Mouse (Mus musculus) CH12.LX (cell line): Measurements from ENCODE around the gene Iqcf3. TPM values are rescaled to one million over a fixed set of nuclear protein-coding genes. Genes with fewer than 3 reads are reported as not detected.

ENCODE experiments used
- DNase-seq: peaks from one replicate; pipeline ENCODE4 v3.0.0-alpha.2; 2013; ENCODE audit errors: extremely low read depth
- H3K27ac ChIP-seq: 2 replicates; pipeline ENCODE4 v1.5.1; 2012; ENCODE audit warnings: low read depth, mild to moderate bottlenecking, control low read depth, moderate library complexity; ENCODE audit not compliant: insufficient read depth
- H3K27me3 ChIP-seq: replicated peaks from 2 replicates; pipeline ENCODE3; 2012; ENCODE audit warnings: inconsistent platforms
- H3K36me3 ChIP-seq, 2 experiments: replicated peaks in 1 of 2; 2 replicates each; pipeline versions ENCODE3 to v1.6.1; 2012; ENCODE audit warnings: inconsistent platforms in 1 of 2, low read length in 1 of 2, mild to moderate bottlenecking in 1 of 2, mixed read lengths in 1 of 2, moderate library complexity in 1 of 2; ENCODE audit not compliant: control insufficient read depth in 1 of 2, insufficient read depth in 1 of 2
- H3K4me1 ChIP-seq, 2 experiments: 2 replicates each; pipeline ENCODE4 v1.6.1; 2012; ENCODE audit warnings: inconsistent platforms in 1 of 2, moderate library complexity in 1 of 2; ENCODE audit not compliant: insufficient read depth in 2 of 2, control insufficient read depth in 1 of 2
- H3K4me2 ChIP-seq: 2 replicates; pipeline ENCODE4 v1.6.1; 2012; ENCODE audit warnings: low read depth, mild to moderate bottlenecking, control low read depth; ENCODE audit not compliant: poor library complexity, insufficient read depth, severe bottlenecking
- H3K4me3 ChIP-seq, 3 experiments: fragments of 150-350 bp in 1 of 3; sonication (generic) in 1 of 3; replicated peaks in 1 of 3; 2 replicates each; pipeline versions ENCODE3 to v1.5.1; 2011 to 2012; ENCODE audit warnings: low read depth in 2 of 3, low read length in 2 of 3, mild to moderate bottlenecking in 2 of 3, moderate library complexity in 2 of 3, control low read depth in 1 of 3, improper control_type of control experiment in 1 of 3, inconsistent platforms in 1 of 3, mixed read lengths in 1 of 3; ENCODE audit not compliant: poor library complexity in 1 of 3
- H3K79me2 ChIP-seq: replicated peaks from 2 replicates; pipeline ENCODE4 v1.6.1; 2012; ENCODE audit warnings: mild to moderate bottlenecking, moderate library complexity; ENCODE audit not compliant: control insufficient read depth, poor library complexity, insufficient read depth, severe bottlenecking; ENCODE audit errors: extremely low read depth
- H3K9ac ChIP-seq: 2 replicates; pipeline ENCODE4 v1.6.1; 2012; ENCODE audit warnings: low read depth, mild to moderate bottlenecking, control low read depth, moderate library complexity; ENCODE audit not compliant: insufficient read depth
- H3K9me3 ChIP-seq: replicated peaks from 2 replicates; pipeline ENCODE3; 2012; ENCODE audit warnings: low read length, inconsistent platforms, mixed read lengths
- CHD1 ChIP-seq: IDR thresholded peaks from 2 replicates; pipeline ENCODE4 v1.6.1; 2012; ENCODE audit warnings: low read depth, low read length, improper control_type of control experiment, inconsistent platforms
- E2F4 ChIP-seq: IDR thresholded peaks from 2 replicates; pipeline ENCODE4 v1.6.1; 2011; ENCODE audit warnings: low read depth, low read length, improper control_type of control experiment; ENCODE audit not compliant: insufficient replicate concordance
- ELF1 ChIP-seq: IDR thresholded peaks from 2 replicates; pipeline ENCODE4 v1.6.1; 2014; ENCODE audit warnings: low read depth, mild to moderate bottlenecking, inconsistent platforms, low read length, improper control_type of control experiment
- GABPA ChIP-seq: IDR thresholded peaks from 2 replicates; pipeline ENCODE4 v1.6.1; 2012; ENCODE audit warnings: low read depth, low read length, improper control_type of control experiment, inconsistent platforms; ENCODE audit not compliant: insufficient replicate concordance
- JUN ChIP-seq: IDR thresholded peaks from 2 replicates; pipeline ENCODE4 v1.6.1; 2011; ENCODE audit warnings: low read depth, mild to moderate bottlenecking, low read length, improper control_type of control experiment, moderate library complexity; ENCODE audit not compliant: insufficient read depth
- JUND ChIP-seq: conservative IDR thresholded peaks from 2 replicates; pipeline ENCODE4 v1.6.1; 2011; ENCODE audit warnings: low read depth, low read length, improper control_type of control experiment
- MAX ChIP-seq: IDR thresholded peaks from 2 replicates; pipeline ENCODE4 v1.6.1; 2011; ENCODE audit warnings: low read length, improper control_type of control experiment
- MAZ ChIP-seq: IDR thresholded peaks from 2 replicates; pipeline ENCODE4 v1.6.1; 2012; ENCODE audit warnings: low read depth, mild to moderate bottlenecking, inconsistent platforms, low read length, improper control_type of control experiment, moderate library complexity
- MEF2A ChIP-seq: IDR thresholded peaks from 2 replicates; pipeline ENCODE4 v1.6.1; 2014; ENCODE audit warnings: low read depth, mild to moderate bottlenecking, inconsistent platforms, low read length, improper control_type of control experiment, borderline replicate concordance
- NRF1 ChIP-seq: IDR thresholded peaks from 2 replicates; pipeline ENCODE4 v1.6.1; 2014; ENCODE audit warnings: low read depth, mild to moderate bottlenecking, inconsistent platforms, low read length, improper control_type of control experiment, moderate library complexity
- POLR2A ChIP-seq: IDR thresholded peaks from 2 replicates; pipeline ENCODE4 v1.6.1; 2011; ENCODE audit warnings: low read depth, mild to moderate bottlenecking, improper control_type of control experiment, low read length
- POLR2AphosphoS2 ChIP-seq: IDR thresholded peaks from 2 replicates; pipeline ENCODE4 v1.6.1; 2011; ENCODE audit warnings: low read depth, low read length, improper control_type of control experiment
- RAD21 ChIP-seq: IDR thresholded peaks from 2 replicates; pipeline ENCODE4 v1.6.1; 2011; ENCODE audit warnings: low read depth, mild to moderate bottlenecking, low read length, improper control_type of control experiment, moderate library complexity
- SIN3A ChIP-seq: IDR thresholded peaks from 2 replicates; pipeline ENCODE4 v1.6.1; 2012; ENCODE audit warnings: low read length, improper control_type of control experiment, inconsistent platforms
- SMC3 ChIP-seq: IDR thresholded peaks from 2 replicates; pipeline ENCODE4 v1.6.1; 2011; ENCODE audit warnings: low read depth, low read length, improper control_type of control experiment
- TBP ChIP-seq: conservative IDR thresholded peaks from 2 replicates; pipeline ENCODE4 v1.6.1; 2011; ENCODE audit warnings: low read depth, low read length, improper control_type of control experiment
- TCF12 ChIP-seq: IDR thresholded peaks from 2 replicates; pipeline ENCODE4 v1.6.1; 2014; ENCODE audit warnings: low read depth, mild to moderate bottlenecking, inconsistent platforms, low read length, improper control_type of control experiment
- UBTF ChIP-seq: IDR thresholded peaks from 2 replicates; pipeline ENCODE4 v1.6.1; 2012; ENCODE audit warnings: low read depth, mild to moderate bottlenecking, inconsistent platforms, low read length, improper control_type of control experiment, moderate library complexity
- USF2 ChIP-seq: conservative IDR thresholded peaks from 2 replicates; pipeline ENCODE4 v1.6.1; 2011; ENCODE audit warnings: low read depth, low read length, improper control_type of control experiment
- ZC3H11A ChIP-seq: IDR thresholded peaks from 2 replicates; pipeline ENCODE4 v1.6.1; 2012; ENCODE audit warnings: low read depth, mild to moderate bottlenecking, inconsistent platforms, low read length, improper control_type of control experiment
- ZMIZ1 ChIP-seq: IDR thresholded peaks from 2 replicates; pipeline ENCODE4 v1.6.1; 2012; ENCODE audit warnings: low read depth, mild to moderate bottlenecking, inconsistent platforms, low read length, improper control_type of control experiment
- ZNF384 ChIP-seq: IDR thresholded peaks from 2 replicates; pipeline ENCODE4 v1.6.1; 2012; ENCODE audit warnings: low read depth, low read length, improper control_type of control experiment, inconsistent platforms
- dilution Hi-C: fragments of 300-500 bp; cut with MboI; formaldehyde crosslinking; loops from 2 replicates; pipeline ENCODE4 v1.14.3; 2020; ENCODE audit warnings: low sequenced_read_pairs; ENCODE audit not compliant: extremely low pct_unique_long_range_greater_than_20kb, extremely low pct_ligation_motif_present
- in situ Hi-C: fragments of 300-500 bp; cut with MboI; formaldehyde crosslinking; loops from 3 replicates; pipeline ENCODE4 v1.14.3; 2019; ENCODE audit warnings: low sequenced_read_pairs, low pct_ligation_motif_present, low pct_unique_long_range_greater_than_20kb, mixed read lengths
- polyA plus RNA-seq: library from polyadenylated mRNA; unstranded; fragments of >175 nt; gene quantifications from 2 replicates; pipeline ENCODE4 v1.2.1, GENCODE M21; 2012; ENCODE audit warnings: low read depth; ENCODE audit not compliant: insufficient read length
- total RNA-seq, 2 experiments: library from RNA; depleted of rRNA; stranded (reverse); fragments of 300-350 nt in 1 of 2; fragments of >200 nt in 1 of 2; gene quantifications; 2 replicates each; pipeline ENCODE4 v1.2.3; 2012 to 2014

The Iqcf3 gene
- total and polyA plus RNA-seq, 3 experiments = not detected

GRCm38 (mm10) chr9:106483136-106483535 is 78.3 kb downstream of the Iqcf3 start:
- DNase-seq = no peak
- Histone ChIP-seq H3K4me1 (peaks cover 6 to 31% of the 10 kb centered on the region in 2 experiments; a peak in 3 of 4 replicates), H3K9me3 (no peaks in the 10 kb centered on the region), H3K9ac (no peak overlapping the region), H3K36me3 (peaks cover 59 to 77% of the 10 kb centered on the region in 2 experiments), H3K4me2 (no peak overlapping the region), H3K4me3 (no peak overlapping the region), H3K27me3 (no peaks in the 10 kb centered on the region), H3K27ac (no peak overlapping the region), H3K79me2 (peaks cover 16% of the 10 kb centered on the region)
- in situ Hi-C loops = no loop called here
- dilution Hi-C loops = no loop called here
- TF ChIP-seq USF2 (no peak), UBTF (no peak), SMC3 (no peak), POLR2AphosphoS2 (no peak), CHD1 (no peak), SIN3A (no peak), ZMIZ1 (no peak), MAX (no peak), ZNF384 (no peak), POLR2A (no peak), NRF1 (no peak), ZC3H11A (no peak), JUN (no peak), TCF12 (no peak), GABPA (no peak)

DNA sequence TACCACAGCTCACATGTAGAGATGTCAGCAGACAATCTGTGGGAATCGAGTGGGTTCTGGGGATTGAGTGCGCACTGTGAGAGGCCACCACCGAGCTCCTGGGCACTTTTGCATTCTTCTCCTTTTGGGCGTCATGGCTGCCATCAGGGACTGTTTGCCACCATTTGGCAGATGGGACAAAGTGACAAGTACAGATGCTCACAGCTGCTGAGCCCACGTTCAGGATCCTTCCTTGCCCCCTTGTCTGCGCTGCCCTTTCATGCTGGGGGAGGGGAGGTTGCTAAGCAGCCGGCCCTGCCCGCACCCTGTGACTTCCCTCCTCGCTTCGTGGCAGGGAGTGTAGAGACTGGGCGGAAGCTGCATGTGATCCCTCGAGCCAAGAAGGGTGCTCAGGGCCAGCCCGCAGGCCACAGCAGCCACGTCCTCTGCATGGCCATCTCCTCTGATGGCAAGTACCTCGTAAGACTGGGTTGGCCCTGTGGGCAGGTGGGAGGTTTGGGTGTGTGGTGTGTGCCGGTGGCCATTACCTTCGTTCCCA is 78.8 kb downstream of the Iqcf3 start:
- TF ChIP-seq E2F4 (no peak), SMC3 (no peak), ZMIZ1 (no peak), MAX (no peak), ELF1 (no peak), JUND (no peak), POLR2A (no peak), TBP (no peak), MEF2A (no peak), MAZ (no peak), RAD21 (no peak)
- Histone ChIP-seq H3K9ac (no peak overlapping the region), H3K4me3 (no peak overlapping the region), H3K4me2 (no peak overlapping the region), H3K27ac (no peak overlapping the region), H3K36me3 (peaks cover 59 to 77% of the 10 kb centered on the region in 2 experiments), H3K27me3 (no peaks in the 10 kb centered on the region), H3K9me3 (no peaks in the 10 kb centered on the region), H3K4me1 (peaks cover 6 to 33% of the 10 kb centered on the region in 2 experiments; a peak in 3 of 4 replicates), H3K79me2 (peaks cover 21% of the 10 kb centered on the region)
- no peak for DNase-seq
- dilution Hi-C loops (no loop called here), in situ Hi-C loops (no loop called here)
